Mouse (Mus musculus) kidney, adult 2 months (tissue): ENCODE data around the gene Apobec2.
A peak's percentile ranks its signal among the peaks of the same experiment; 100 is the strongest.

Experiments used
- CTCF ChIP-seq: fragments of 200-500 bp; conservative IDR thresholded peaks from 2 replicates; pipeline ENCODE4 v1.5.1; 2011; ENCODE audit warnings: low read depth, mild to moderate bottlenecking, control low read depth, low read length, moderate library complexity, mixed read lengths; ENCODE audit not compliant: insufficient read depth, insufficient read length
- POLR2A ChIP-seq: fragments of 200-500 bp; IDR thresholded peaks from one replicate; pipeline ENCODE4 v1.6.1; 2011; ENCODE audit warnings: low read depth, low read length, control low read depth

DNA sequence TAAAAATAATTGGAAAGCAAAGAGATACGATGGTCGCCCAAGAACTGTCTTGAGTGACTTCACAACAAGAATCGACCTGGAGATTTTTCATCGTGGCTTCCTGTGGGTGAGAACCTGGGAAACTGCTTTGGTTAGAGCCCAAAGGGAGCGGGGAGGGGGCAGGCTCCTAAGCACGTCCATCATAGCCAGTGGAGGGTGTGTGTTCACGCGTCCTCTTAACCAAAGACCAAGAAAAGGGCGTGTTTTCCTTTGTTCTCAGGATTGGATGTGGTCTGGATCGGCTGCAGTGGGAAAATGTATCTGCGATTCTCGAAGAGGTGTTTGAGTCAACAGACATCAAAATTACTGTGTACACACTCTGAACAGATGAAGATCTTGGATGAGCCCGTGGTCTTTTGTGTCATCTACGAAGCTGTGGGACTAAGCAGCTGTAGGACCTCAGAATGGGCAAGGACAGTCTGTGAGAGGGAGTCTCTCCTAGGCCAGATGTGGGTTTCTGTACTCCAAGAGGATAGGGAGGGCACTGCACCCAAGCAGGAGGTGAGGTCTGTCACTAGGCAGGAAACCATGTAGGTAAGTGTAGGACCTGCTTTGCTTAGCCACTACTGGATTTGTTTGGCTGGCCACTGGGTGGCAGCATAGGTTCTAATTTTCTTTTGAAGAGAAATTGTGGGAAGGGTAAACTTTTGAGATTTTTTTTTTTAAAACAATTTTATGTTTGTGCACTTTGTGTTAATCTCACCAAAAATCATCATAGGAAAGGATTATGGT lies 16.1 kb downstream of the Apobec2 start:
- TF ChIP-seq CTCF (peak; percentile 66), POLR2A (no peak)
